Mouse (Mus musculus) brain, embryonic 14.5 days (tissue): Measurements from ENCODE around the gene Pip5k1a.

ENCODE experiments used
- CTCF ChIP-seq: fragments of 200-500 bp; IDR thresholded peaks from 2 replicates; pipeline ENCODE4 v1.5.1; 2012; ENCODE audit warnings: inconsistent platforms, mild to moderate bottlenecking, moderate library complexity, borderline replicate concordance; ENCODE audit not compliant: insufficient read depth, insufficient read length; ENCODE audit errors: extremely low read depth
- POLR2A ChIP-seq: fragments of 200-500 bp; IDR thresholded peaks from 2 replicates; pipeline ENCODE4 v1.6.1; 2012; ENCODE audit warnings: mild to moderate bottlenecking, inconsistent platforms, borderline replicate concordance; ENCODE audit not compliant: poor library complexity, insufficient read depth, insufficient read length, severe bottlenecking; ENCODE audit errors: extremely low read depth

- TF ChIP-seq CTCF (no peak), POLR2A (no peak)
Observed at GRCm38 (mm10) chr3:95027057-95027645, 79.6 kb downstream of the Pip5k1a start.
